Mouse (Mus musculus) hindbrain, postnatal 0 days (tissue): ENCODE measurements around the gene Syce1l. TPM values are rescaled to one million over a fixed set of nuclear protein-coding genes. Genes with fewer than 3 reads are reported as not detected.

Experiments used
- ATAC-seq: fragments of 200-750 bp; cut with Nextera tagmentation; 2 replicates; pipeline ENCODE4 v1.8.0; 2017; ENCODE audit warnings: mild to moderate bottlenecking, moderate TSS enrichment, moderate library complexity
- DNase-seq: peaks from one replicate; pipeline ENCODE4 v3.0.0-alpha.2; 2015; ENCODE audit warnings: low spot score
- H3K27ac ChIP-seq: fragments of 300-500 bp; sonication (generic); 2 replicates; pipeline ENCODE4 v1.5.1; 2014; ENCODE audit warnings: mild to moderate bottlenecking
- H3K27me3 ChIP-seq: fragments of 300-500 bp; sonication (generic); 2 replicates; pipeline ENCODE4 v1.6.1; 2014; ENCODE audit warnings: low read length, mixed read lengths; ENCODE audit not compliant: insufficient read depth
- H3K36me3 ChIP-seq: fragments of 300-500 bp; sonication (generic); 2 replicates; pipeline ENCODE4 v1.6.1; 2014; ENCODE audit warnings: low read length, mixed read lengths; ENCODE audit not compliant: insufficient read depth
- H3K4me1 ChIP-seq: fragments of 300-500 bp; sonication (generic); 2 replicates; pipeline ENCODE4 v1.6.1; 2014; ENCODE audit warnings: antibody characterized with exemption, low read length, mixed read lengths; ENCODE audit not compliant: insufficient read depth
- H3K4me2 ChIP-seq: fragments of 300-500 bp; sonication (generic); 2 replicates; pipeline ENCODE4 v1.6.1; 2014; ENCODE audit warnings: low read depth, mild to moderate bottlenecking, low read length, moderate library complexity, mixed read lengths
- H3K4me3 ChIP-seq: fragments of 300-500 bp; sonication (generic); 2 replicates; pipeline ENCODE4 v1.5.1; 2014; ENCODE audit warnings: low read length
- H3K9ac ChIP-seq: fragments of 300-500 bp; sonication (generic); replicated peaks from 2 replicates; pipeline ENCODE4 v1.6.1; 2014; ENCODE audit warnings: mild to moderate bottlenecking, low read length, moderate library complexity, mixed read lengths
- H3K9me3 ChIP-seq: fragments of 300-500 bp; sonication (generic); 2 replicates; pipeline ENCODE4 v1.6.1; 2016; ENCODE audit warnings: low read length, mixed read lengths
- CTCF ChIP-seq: IDR thresholded peaks from 2 replicates; pipeline ENCODE4 v1.5.1; 2016; ENCODE audit warnings: antibody characterized with exemption, control low read depth, low read depth
- WGBS: fragments of 180-500 bp; shearing (Covaris S2); extraction: QIAGEN DNeasy Blood & Tissue Kit; methylation state at CpG from one replicate; pipeline ENCODE4 v1.1.7; 2014; 5-methylcytosine and 5-hydroxymethylcytosine counted together
- polyA plus RNA-seq: library from polyadenylated mRNA; unstranded; fragments of >200 nt; fragmentation: Nextera tagmentation; extraction: Ambion mirVana; gene quantifications from 2 replicates; pipeline ENCODE4 v1.2.1, GENCODE M21; 2015
- total RNA-seq: library from RNA; depleted of rRNA; stranded (reverse); fragments of >200 nt; gene quantifications from 2 replicates; pipeline ENCODE4 v1.2.3, GENCODE M21; 2014

Gene Syce1l
- total and polyA plus RNA-seq, 2 experiments from 2014 or later, result not detected

GRCm38 (mm10) chr8:113672599-113673255 lies 29.7 kb downstream of the Syce1l start:
- no peak overlapping the region for H3K9ac ChIP-seq
- H3K4me2 ChIP-seq, result no peak overlapping the region
- peak; percentile 59; the same call in 1 of the 2 replicates for ATAC-seq
- no peaks in the 10 kb centered on the region for H3K36me3 ChIP-seq
- H3K4me1 ChIP-seq, result no peaks in the 10 kb centered on the region
- WGBS, result 54% methylated on average over 11 of the region's 11 CpGs
- 0 out of 2 replicates have a peak, but pooled peaks cover 4% of the 10 kb centered on the region for H3K9me3 ChIP-seq
- no peak overlapping the region for H3K4me3 ChIP-seq
- peak; percentile 31 for DNase-seq
- no peak for TF ChIP-seq CTCF
- H3K27ac ChIP-seq, result no peak overlapping the region
- no peaks in the 10 kb centered on the region for H3K27me3 ChIP-seq

- no peak for DNase-seq
- H3K9ac ChIP-seq, result no peak overlapping the region
- H3K4me3 ChIP-seq, result no peak overlapping the region
- H3K4me2 ChIP-seq, result no peak overlapping the region
- H3K4me1 ChIP-seq, result no peaks in the 10 kb centered on the region
- TF ChIP-seq CTCF, result no peak
- ATAC-seq, result no peak
- 46% methylated on average over 3 of the region's 3 CpGs for WGBS
- H3K9me3 ChIP-seq, result 0 out of 2 replicates have a peak, but pooled peaks cover 5% of the 10 kb centered on the region
- no peaks in the 10 kb centered on the region for H3K27me3 ChIP-seq
- no peaks in the 10 kb centered on the region for H3K36me3 ChIP-seq
- H3K27ac ChIP-seq, result no peak overlapping the region
Measured at GRCm38 (mm10) chr8:113673300-113673699, 30.3 kb downstream of the Syce1l start.

DNA sequence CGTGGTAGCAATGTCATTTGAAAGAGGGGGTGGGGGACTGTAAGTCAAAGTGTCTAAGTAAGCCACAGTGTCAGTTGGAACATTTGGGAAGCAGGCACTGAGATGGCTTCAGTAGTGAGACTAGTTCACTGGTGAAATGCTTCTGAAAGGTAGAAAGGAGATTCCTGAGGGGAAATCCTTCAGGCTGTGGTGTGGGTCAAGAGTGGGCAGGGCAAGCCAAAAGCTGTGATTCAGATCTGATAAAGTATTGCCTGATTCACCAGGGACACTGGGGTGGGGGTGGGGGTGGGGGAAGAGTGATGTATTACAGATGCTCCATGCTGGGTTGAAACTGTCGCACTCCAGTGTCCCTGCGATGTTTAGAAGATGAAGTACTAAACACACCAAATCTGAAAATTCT lies 31.6 kb downstream of the Syce1l start:
- Histone ChIP-seq H3K9ac (no peak overlapping the region), H3K4me2 (no peak overlapping the region), H3K4me3 (no peak overlapping the region), H3K9me3 (0 out of 2 replicates have a peak, but pooled peaks cover 5% of the 10 kb centered on the region), H3K27me3 (no peaks in the 10 kb centered on the region), H3K27ac (no peak overlapping the region), H3K4me1 (no peaks in the 10 kb centered on the region), H3K36me3 (no peaks in the 10 kb centered on the region)
- WGBS, result 81% methylated on average over 3 of the region's 3 CpGs
- DNase-seq, result no peak
- ATAC-seq, result no peak
- TF ChIP-seq CTCF, result no peak

DNA sequence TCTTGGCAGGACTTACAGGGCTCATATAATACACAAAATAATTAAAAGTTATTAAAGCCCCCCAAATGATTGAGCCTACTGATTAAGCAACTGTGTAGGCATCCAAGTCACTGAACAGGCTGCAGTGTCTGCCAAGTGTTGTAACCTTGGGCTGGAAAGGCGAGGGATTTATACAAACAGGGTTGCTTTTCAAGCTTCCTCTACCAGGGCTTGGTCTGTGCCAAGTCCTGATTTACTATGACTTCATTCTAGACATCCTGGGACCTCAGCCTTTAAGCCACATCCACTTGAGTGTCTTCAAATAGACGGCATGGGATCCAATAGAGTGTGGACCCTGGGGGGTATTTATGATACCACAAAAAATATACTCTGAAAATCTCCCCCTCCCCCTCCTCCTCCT lies 32.3 kb downstream of the Syce1l start:
- H3K9me3 ChIP-seq, result 0 out of 2 replicates have a peak, but pooled peaks cover 5% of the 10 kb centered on the region
- H3K27me3 ChIP-seq, result no peaks in the 10 kb centered on the region
- peak; percentile 31 for DNase-seq
- 40% methylated on average over 2 of the region's 2 CpGs for WGBS
- H3K9ac ChIP-seq, result no peak overlapping the region
- no peaks in the 10 kb centered on the region for H3K4me1 ChIP-seq
- TF ChIP-seq CTCF, result no peak
- ATAC-seq, result no peak
- H3K27ac ChIP-seq, result no peak overlapping the region
- no peaks in the 10 kb centered on the region for H3K36me3 ChIP-seq
- no peak overlapping the region for H3K4me3 ChIP-seq
- no peak overlapping the region for H3K4me2 ChIP-seq

GRCm38 (mm10) chr8:113676811-113677210 lies 33.8 kb downstream of the Syce1l start:
- ATAC-seq, result no peak

GRCm38 (mm10) chr8:113679361-113679760 lies 36.3 kb downstream of the Syce1l start:
- H3K4me2 ChIP-seq, result no peak overlapping the region
- DNase-seq, result no peak
- no peak for ATAC-seq
- no peak overlapping the region for H3K4me3 ChIP-seq
- H3K9me3 ChIP-seq, result 0 out of 2 replicates have a peak, but pooled peaks cover 5% of the 10 kb centered on the region
- no peak overlapping the region for H3K9ac ChIP-seq
- no peaks in the 10 kb centered on the region for H3K36me3 ChIP-seq
- no peaks in the 10 kb centered on the region for H3K27me3 ChIP-seq
- no peaks in the 10 kb centered on the region for H3K4me1 ChIP-seq
- no peak for TF ChIP-seq CTCF
- H3K27ac ChIP-seq, result no peak overlapping the region
- WGBS, result 80% methylated on average over 3 of the region's 3 CpGs

More at GRCm38 (mm10) chr8:113676811-113677210, 33.8 kb downstream of the Syce1l start:
- TF ChIP-seq CTCF, result no peak
- Histone ChIP-seq H3K4me2 (no peak overlapping the region), H3K9me3 (0 out of 2 replicates have a peak, but pooled peaks cover 5% of the 10 kb centered on the region), H3K9ac (no peak overlapping the region), H3K4me3 (no peak overlapping the region), H3K27ac (no peak overlapping the region), H3K36me3 (no peaks in the 10 kb centered on the region), H3K4me1 (no peaks in the 10 kb centered on the region), H3K27me3 (no peaks in the 10 kb centered on the region)
- no peak for DNase-seq
- WGBS, result 83% methylated on average over 1 of the region's 1 CpGs
